Mouse (Mus musculus) MEL (cell line): ENCODE data around the gene Il10ra. TPM values are rescaled to one million over a fixed set of nuclear protein-coding genes. Genes with fewer than 3 reads are reported as not detected.
A peak's percentile ranks its signal among the peaks of the same experiment; 100 is the strongest.

Source experiments
- DNase-seq: peaks from one replicate; pipeline ENCODE4 v3.0.0; 2011; ENCODE audit warnings: low read depth, low spot score
- H3K27ac ChIP-seq: 2 replicates; pipeline ENCODE4 v1.5.1; 2012; ENCODE audit warnings: low read depth, mild to moderate bottlenecking, control low read depth, low read length, moderate library complexity; ENCODE audit not compliant: control insufficient read depth
- H3K27me3 ChIP-seq, 2 experiments: fragments of 150-350 bp in 1 of 2; sonication (generic) in 1 of 2; 2 replicates each; pipeline ENCODE4 v1.6.1; 2012; ENCODE audit warnings: low read length in 2 of 2, mild to moderate bottlenecking in 2 of 2, improper control_type of control experiment in 1 of 2, moderate library complexity in 1 of 2; ENCODE audit not compliant: insufficient read depth in 2 of 2, control insufficient read depth in 1 of 2
- H3K36me3 ChIP-seq, 2 experiments: 2 replicates each; pipeline ENCODE4 v1.6.1; 2012 to 2014; ENCODE audit warnings: low read length in 2 of 2, improper control_type of control experiment in 1 of 2, inconsistent platforms in 1 of 2, mild to moderate bottlenecking in 1 of 2; ENCODE audit not compliant: insufficient read depth in 2 of 2, control insufficient read depth in 1 of 2
- H3K4me1 ChIP-seq, 2 experiments: fragments of 150-350 bp in 1 of 2; sonication (generic) in 1 of 2; 2 replicates each; pipeline ENCODE4 v1.6.1; 2012; ENCODE audit warnings: low read length in 2 of 2, improper control_type of control experiment in 1 of 2, mild to moderate bottlenecking in 1 of 2; ENCODE audit not compliant: insufficient read depth in 2 of 2, control insufficient read depth in 1 of 2
- H3K4me3 ChIP-seq, 2 experiments: fragments of 150-350 bp in 1 of 2; sonication (generic) in 1 of 2; 2 replicates each; pipeline ENCODE4 v1.5.1; 2012; ENCODE audit warnings: low read depth in 2 of 2, low read length in 2 of 2, mild to moderate bottlenecking in 2 of 2, moderate library complexity in 2 of 2, control low read depth in 1 of 2, improper control_type of control experiment in 1 of 2; ENCODE audit not compliant: control insufficient read depth in 1 of 2, insufficient read depth in 1 of 2
- H3K79me2 ChIP-seq: 2 replicates; pipeline ENCODE4 v1.6.1; 2012; ENCODE audit warnings: mild to moderate bottlenecking, low read length, moderate library complexity; ENCODE audit not compliant: control insufficient read depth, poor library complexity, insufficient read depth
- H3K9ac ChIP-seq: 2 replicates; pipeline ENCODE4 v1.6.1; 2012; ENCODE audit warnings: low read depth, mild to moderate bottlenecking, control low read depth, low read length, moderate library complexity; ENCODE audit not compliant: control insufficient read depth, poor library complexity, severe bottlenecking
- H3K9me3 ChIP-seq: fragments of 150-350 bp; sonication (generic); replicated peaks from 2 replicates; pipeline ENCODE4 v1.6.1; 2012; ENCODE audit warnings: mild to moderate bottlenecking, low read length, improper control_type of control experiment, moderate library complexity; ENCODE audit not compliant: insufficient read depth
- BHLHE40 ChIP-seq: IDR thresholded peaks from 2 replicates; pipeline ENCODE4 v1.6.1; 2012; ENCODE audit warnings: low read depth, mild to moderate bottlenecking, inconsistent platforms, low read length, improper control_type of control experiment, borderline replicate concordance
- CHD1 ChIP-seq: IDR thresholded peaks from 2 replicates; pipeline ENCODE4 v1.6.1; 2012; ENCODE audit warnings: low read depth, mild to moderate bottlenecking, inconsistent platforms, low read length, improper control_type of control experiment
- CTCF ChIP-seq, 3 experiments: IDR thresholded peaks in 2 of 3; conservative IDR thresholded peaks in 1 of 3; 2 replicates each; pipeline ENCODE4 v1.5.1; 2011 to 2012; ENCODE audit warnings: low read length in 3 of 3, low read depth in 2 of 3, mild to moderate bottlenecking in 2 of 3, improper control_type of control experiment in 1 of 3, inconsistent platforms in 1 of 3, mixed read lengths in 1 of 3, moderate library complexity in 1 of 3; ENCODE audit not compliant: control insufficient read depth in 1 of 3, insufficient read depth in 1 of 3, poor library complexity in 1 of 3, severe bottlenecking in 1 of 3
- ELF1 ChIP-seq: IDR thresholded peaks from 2 replicates; pipeline ENCODE4 v1.6.1; 2014; ENCODE audit warnings: low read depth, mild to moderate bottlenecking, inconsistent platforms, low read length, improper control_type of control experiment, moderate library complexity
- ETS1 ChIP-seq: IDR thresholded peaks from 2 replicates; pipeline ENCODE4 v1.6.1; 2012; ENCODE audit warnings: low read depth, mild to moderate bottlenecking, inconsistent platforms, low read length, improper control_type of control experiment, moderate library complexity
- GABPA ChIP-seq: IDR thresholded peaks from 2 replicates; pipeline ENCODE4 v1.6.1; 2012; ENCODE audit warnings: low read depth, mild to moderate bottlenecking, inconsistent platforms, low read length, improper control_type of control experiment, moderate library complexity
- GATA1 ChIP-seq: IDR thresholded peaks from 2 replicates; pipeline ENCODE4 v1.6.1; 2011; ENCODE audit warnings: low read depth, low read length, improper control_type of control experiment
- HCFC1 ChIP-seq: IDR thresholded peaks from 2 replicates; pipeline ENCODE4 v1.6.1; 2012; ENCODE audit warnings: low read depth, mild to moderate bottlenecking, inconsistent platforms, low read length, improper control_type of control experiment, moderate library complexity
- JUND ChIP-seq: IDR thresholded peaks from 2 replicates; pipeline ENCODE4 v1.6.1; 2011; ENCODE audit warnings: low read depth, mild to moderate bottlenecking, improper control_type of control experiment, low read length
- KAT2A ChIP-seq: conservative IDR thresholded peaks from 2 replicates; pipeline ENCODE4 v1.6.1; 2012; ENCODE audit warnings: low read depth, low read length, improper control_type of control experiment, inconsistent platforms
- MAFK ChIP-seq: IDR thresholded peaks from 2 replicates; pipeline ENCODE4 v1.6.1; 2011; ENCODE audit warnings: low read depth, mild to moderate bottlenecking, low read length, improper control_type of control experiment, borderline replicate concordance
- NELFE ChIP-seq: IDR thresholded peaks from 2 replicates; pipeline ENCODE4 v1.6.1; 2011; ENCODE audit warnings: low read depth, low read length, improper control_type of control experiment
- POLR2A ChIP-seq, 2 experiments: IDR thresholded peaks; 2 replicates each; pipeline ENCODE4 v1.6.1; 2011 to 2012; ENCODE audit warnings: low read length in 2 of 2, mild to moderate bottlenecking in 2 of 2, control low read depth in 1 of 2, improper control_type of control experiment in 1 of 2, low read depth in 1 of 2, moderate library complexity in 1 of 2; ENCODE audit not compliant: control insufficient read depth in 1 of 2, insufficient read depth in 1 of 2, poor library complexity in 1 of 2
- POLR2AphosphoS5 ChIP-seq: IDR thresholded peaks from 2 replicates; pipeline ENCODE4 v1.6.1; 2012; ENCODE audit warnings: low read depth, borderline replicate concordance, mild to moderate bottlenecking, inconsistent platforms, low read length, moderate library complexity, mixed read lengths
- RAD21 ChIP-seq: IDR thresholded peaks from 2 replicates; pipeline ENCODE4 v1.6.1; 2011; ENCODE audit warnings: mild to moderate bottlenecking, low read depth, low read length, improper control_type of control experiment
- RCOR1 ChIP-seq: IDR thresholded peaks from 2 replicates; pipeline ENCODE4 v1.6.1; 2012; ENCODE audit warnings: low read depth, mild to moderate bottlenecking, inconsistent platforms, low read length, improper control_type of control experiment
- SIN3A ChIP-seq: IDR thresholded peaks from 2 replicates; pipeline ENCODE4 v1.6.1; 2012; ENCODE audit warnings: low read length, improper control_type of control experiment, inconsistent platforms
- SMC3 ChIP-seq: IDR thresholded peaks from 2 replicates; pipeline ENCODE4 v1.6.1; 2011; ENCODE audit warnings: low read depth, low read length, improper control_type of control experiment
- TAL1 ChIP-seq: IDR thresholded peaks from 2 replicates; pipeline ENCODE4 v1.6.1; 2012; ENCODE audit warnings: mild to moderate bottlenecking, inconsistent platforms, low read length, moderate library complexity, mixed read lengths
- TCF12 ChIP-seq: IDR thresholded peaks from 2 replicates; pipeline ENCODE4 v1.6.1; 2014; ENCODE audit warnings: low read depth, mild to moderate bottlenecking, inconsistent platforms, low read length, improper control_type of control experiment, moderate library complexity
- UBTF ChIP-seq: IDR thresholded peaks from 2 replicates; pipeline ENCODE4 v1.6.1; 2012; ENCODE audit warnings: low read depth, mild to moderate bottlenecking, inconsistent platforms, low read length, improper control_type of control experiment, moderate library complexity, borderline replicate concordance; ENCODE audit not compliant: insufficient read depth
- USF1 ChIP-seq: IDR thresholded peaks from 2 replicates; pipeline ENCODE4 v1.6.1; 2014; ENCODE audit warnings: low read depth, mild to moderate bottlenecking, inconsistent platforms, low read length, improper control_type of control experiment, moderate library complexity
- ZKSCAN1 ChIP-seq: IDR thresholded peaks from 2 replicates; pipeline ENCODE4 v1.6.1; 2012; ENCODE audit warnings: low read depth, mild to moderate bottlenecking, inconsistent platforms, low read length, improper control_type of control experiment, moderate library complexity
- ZMIZ1 ChIP-seq: IDR thresholded peaks from 2 replicates; pipeline ENCODE4 v1.6.1; 2012; ENCODE audit warnings: low read depth, mild to moderate bottlenecking, inconsistent platforms, low read length, improper control_type of control experiment, moderate library complexity
- polyA plus RNA-seq, 2 experiments: library from polyadenylated mRNA; stranded (reverse) in 1 of 2; unstranded in 1 of 2; fragments of >175 nt in 1 of 2; fragments of >200 nt in 1 of 2; gene quantifications; 2 replicates each; pipeline versions ENCODE4 v1.2.1 to v1.2.4; 2012; ENCODE audit warnings: low replicate concordance in 2 of 2, low read depth in 1 of 2; ENCODE audit not compliant: insufficient read length in 2 of 2, insufficient read depth in 1 of 2, missing spikeins in 1 of 2
- total RNA-seq: library from RNA; depleted of rRNA; stranded (reverse); fragments of 300-350 nt; gene quantifications from 2 replicates; pipeline ENCODE4 v1.2.3, GENCODE M21; 2012

Il10ra gene
- total and polyA plus RNA-seq, 3 experiments, result not detected

- DNase-seq, result no peak
- Histone ChIP-seq H3K9me3 (no peaks in the 10 kb centered on the region), H3K79me2 (no peaks in the 10 kb centered on the region), H3K4me1 (peaks cover 10 to 14% of the 10 kb centered on the region in 2 experiments; a peak in 3 of 4 replicates), H3K9ac (no peak overlapping the region), H3K27ac (no peak overlapping the region), H3K36me3 (peaks cover 0 to 6% of the 10 kb centered on the region in 2 experiments; a peak in 2 of 4 replicates), H3K27me3 (no peaks in the 10 kb centered on the region), H3K4me3 (no peak overlapping the region)
- no peak for TF ChIP-seq ZMIZ1
- no peak for TF ChIP-seq RCOR1
- no peak for TF ChIP-seq ETS1
- no peak for TF ChIP-seq SIN3A
- no peak for TF ChIP-seq CTCF (IDR thresholded peaks at IDR 0.05 in 2 of 3, conservative IDR thresholded peaks at IDR 0.05 in 1 of 3; ENCODE audit: control insufficient read depth in 1 of 3, insufficient read depth in 1 of 3, low read depth in 2 of 3, low read length in 3 of 3, poor library complexity in 1 of 3, severe bottlenecking in 1 of 3)
- TF ChIP-seq TAL1, result no peak
- no peak for TF ChIP-seq ZKSCAN1
- no peak for TF ChIP-seq TCF12
Observed at GRCm38 (mm10) chr9:45280059-45280458, 11.1 kb upstream of the Il10ra start.

DNA sequence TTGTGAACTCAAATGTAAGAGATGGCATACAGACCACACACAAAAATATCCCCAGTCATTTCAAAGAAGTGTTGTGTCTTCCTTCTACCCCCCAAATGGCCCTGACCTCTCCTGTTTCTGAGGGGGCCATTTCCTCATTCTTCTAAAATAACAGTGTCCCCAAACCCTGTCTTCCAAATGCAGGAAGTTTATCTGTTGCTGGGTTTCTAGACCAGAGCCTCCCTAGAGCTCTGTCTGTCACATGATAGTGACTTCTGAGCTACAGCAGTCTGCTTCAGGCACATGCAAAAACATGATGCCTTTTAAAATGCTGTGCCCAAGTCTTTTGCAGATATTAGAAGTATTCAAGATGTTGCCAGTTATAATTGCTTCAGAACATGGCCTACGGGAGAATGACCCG is 5.7 kb upstream of the Il10ra start:
- Histone ChIP-seq H3K9ac (no peak overlapping the region), H3K4me1 (peaks cover 11 to 20% of the 10 kb centered on the region in 2 experiments; a peak in 3 of 4 replicates), H3K79me2 (no peaks in the 10 kb centered on the region), H3K27me3 (peaks cover 2% of the 10 kb centered on the region in 2 experiments; a peak in 3 of 4 replicates), H3K36me3 (peaks cover 0 to 15% of the 10 kb centered on the region in 2 experiments; a peak in 2 of 4 replicates), H3K4me3 (no peak overlapping the region), H3K27ac (peak overlapping the region; percentile 43; the same call in 1 of the 2 replicates), H3K9me3 (no peaks in the 10 kb centered on the region)
- TF ChIP-seq SMC3 (no peak), MAFK (no peak), USF1 (peak; percentile 71; the same call in 1 of the 2 replicates), GATA1 (no peak), JUND (no peak), POLR2A (IDR thresholded peaks at IDR 0.05; ENCODE audit: control insufficient read depth in 1 of 2, insufficient read depth in 1 of 2, low read depth in 1 of 2, low read length in 2 of 2, poor library complexity in 1 of 2) (no peak), TCF12 (no peak), GABPA (0 out of 2 replicates have a peak, but pooled peaks have one; percentile 37), POLR2AphosphoS5 (no peak), ELF1 (no peak), KAT2A (no peak), RAD21 (no peak), CHD1 (no peak), NELFE (no peak; the same call in 1 of the 2 replicates), BHLHE40 (peak; percentile 34; the same call in 1 of the 2 replicates), HCFC1 (no peak), UBTF (no peak)
- DNase-seq, result peak; percentile 84
